Comparison of ENCODE assay signal across 18 mouse cellular contexts in the genomic region with DNA sequence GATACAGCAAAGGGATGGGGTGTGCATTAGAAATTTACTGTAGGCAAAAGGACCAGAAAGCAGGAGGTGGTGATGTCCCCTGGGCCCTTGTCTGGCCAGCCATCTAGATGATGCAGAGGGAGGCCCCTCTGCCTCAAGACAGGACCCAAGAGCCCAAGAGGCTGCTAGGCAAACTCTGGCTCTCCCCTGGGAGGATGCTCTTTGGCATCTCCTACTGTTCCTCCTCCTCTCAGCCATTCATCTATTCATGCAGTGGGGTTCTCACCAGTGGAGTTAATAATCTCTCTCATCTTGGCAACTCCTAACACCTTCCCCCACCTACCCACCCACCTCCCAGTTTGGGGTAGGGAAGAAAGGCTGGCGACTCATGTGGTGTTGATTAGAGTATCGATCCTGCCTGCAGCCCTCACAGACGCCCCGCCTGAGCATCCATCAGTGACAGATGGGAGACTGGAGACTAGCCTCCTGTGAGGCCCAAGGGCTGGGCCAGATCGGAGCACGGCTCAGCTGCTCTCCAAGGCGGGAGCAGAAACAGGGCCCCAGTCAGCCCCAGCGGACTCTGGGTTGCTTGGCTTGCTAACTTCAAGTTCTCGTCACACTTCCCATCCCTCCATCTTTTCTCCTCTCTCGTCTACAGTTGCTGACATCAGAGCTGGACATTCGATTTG.
DNase-seq lines count a peak whose midpoint lies in the region; ATAC-seq lines count a peak whose summit lies in the region.
"Had no signal": no experiment of that assay in that cellular context is flagged by ENCODE, and none has a peak within 500 bp of the region (broad histone marks: within the 10 kb centered on the region; RNA-seq: fewer than 3 reads in every experiment).

No protein-coding gene starts in this region.

- 0 out of 2 replicates have a peak, but pooled peaks cover 4% of the 10 kb centered on the region for H3K4me1 ChIP-seq in embryonic facial prominence, embryonic 13.5 days
- 0 out of 2 replicates have a peak, but pooled peaks cover 6% of the 10 kb centered on the region for H3K4me1 ChIP-seq in embryonic facial prominence, embryonic 10.5 days
- peaks cover 9% of the 10 kb centered on the region for H3K4me1 ChIP-seq in hindbrain, embryonic 12.5 days
- H3K4me1 ChIP-seq in hindbrain, embryonic 14.5 days (replicated peaks; ENCODE audit: control insufficient read depth, insufficient read depth, low read length), result 0 out of 2 replicates have a peak, but pooled peaks cover 3% of the 10 kb centered on the region
- no peaks in the 10 kb centered on the region for H3K4me1 ChIP-seq in neural tube, embryonic 11.5 days (ENCODE audit: control insufficient read depth, insufficient read depth, low read length)
- H3K4me1 ChIP-seq: liver, embryonic 15.5 days; megakaryocyte, embryonic 14.5 days had no signal

- no peaks in the 10 kb centered on the region for H3K27me3 ChIP-seq in embryonic facial prominence, embryonic 13.5 days
- no peaks in the 10 kb centered on the region for H3K27me3 ChIP-seq in embryonic facial prominence, embryonic 10.5 days (replicated peaks; ENCODE audit: low read depth, poor library complexity, severe bottlenecking)
- no peaks in the 10 kb centered on the region for H3K27me3 ChIP-seq in hindbrain, embryonic 12.5 days
- no peaks in the 10 kb centered on the region for H3K27me3 ChIP-seq in hindbrain, embryonic 14.5 days (ENCODE audit: control insufficient read depth, insufficient read depth, low read length)
- H3K27me3 ChIP-seq in neural tube, embryonic 11.5 days (ENCODE audit: control insufficient read depth, insufficient read depth, low read length), result no peaks in the 10 kb centered on the region
- H3K27me3 ChIP-seq: liver, embryonic 15.5 days had no signal

- H3K9ac ChIP-seq in embryonic facial prominence, embryonic 13.5 days, result peak overlapping the region; percentile 27; the same call in 1 of the 2 replicates
- H3K9ac ChIP-seq in hindbrain, embryonic 12.5 days, result no peak overlapping the region
- no peak overlapping the region for H3K9ac ChIP-seq in hindbrain, embryonic 14.5 days
- H3K9ac ChIP-seq in neural tube, embryonic 11.5 days (ENCODE audit: low read length), result no peak overlapping the region
- H3K9ac ChIP-seq: liver, embryonic 15.5 days had no signal

- H3K36me3 ChIP-seq in embryonic facial prominence, embryonic 13.5 days, result no peaks in the 10 kb centered on the region
- no peaks in the 10 kb centered on the region for H3K36me3 ChIP-seq in embryonic facial prominence, embryonic 10.5 days (replicated peaks)
- H3K36me3 ChIP-seq in hindbrain, embryonic 12.5 days, result no peaks in the 10 kb centered on the region
- no peaks in the 10 kb centered on the region for H3K36me3 ChIP-seq in hindbrain, embryonic 14.5 days (replicated peaks; ENCODE audit: control insufficient read depth, insufficient read depth)
- H3K36me3 ChIP-seq in neural tube, embryonic 11.5 days (ENCODE audit: control insufficient read depth, insufficient read depth, low read length), result no peaks in the 10 kb centered on the region
- H3K36me3 ChIP-seq: liver, embryonic 15.5 days had no signal

- H3K4me2 ChIP-seq in embryonic facial prominence, embryonic 13.5 days, result no peak overlapping the region
- no peak overlapping the region for H3K4me2 ChIP-seq in hindbrain, embryonic 12.5 days (replicated peaks)
- H3K4me2 ChIP-seq in hindbrain, embryonic 14.5 days (replicated peaks), result no peak overlapping the region
- H3K4me2 ChIP-seq in neural tube, embryonic 11.5 days (ENCODE audit: low read depth), result no peak overlapping the region
- H3K4me2 ChIP-seq: heart, embryonic 11.5 days; liver, embryonic 15.5 days had no signal

- no peak overlapping the region for H3K27ac ChIP-seq in embryonic facial prominence, embryonic 13.5 days
- no peak overlapping the region for H3K27ac ChIP-seq in embryonic facial prominence, embryonic 10.5 days (replicated peaks)
- peak overlapping the region; percentile 23; the same call in 1 of the 2 replicates for H3K27ac ChIP-seq in hindbrain, embryonic 12.5 days
- no peak overlapping the region for H3K27ac ChIP-seq in hindbrain, embryonic 14.5 days
- H3K27ac ChIP-seq in neural tube, embryonic 11.5 days (ENCODE audit: low read depth, low read length), result no peak overlapping the region
- H3K27ac ChIP-seq: liver, embryonic 15.5 days; stomach, postnatal 0 days had no signal

- 41% methylated on average over 11 of the region's 11 CpGs for WGBS in embryonic facial prominence, embryonic 13.5 days
- WGBS in embryonic facial prominence, embryonic 10.5 days, result 59% methylated on average over 11 of the region's 11 CpGs
- 36% methylated on average over 11 of the region's 11 CpGs for WGBS in hindbrain, embryonic 12.5 days
- WGBS in hindbrain, embryonic 14.5 days, result 34% methylated on average over 11 of the region's 11 CpGs
- WGBS in neural tube, embryonic 11.5 days, result 51% methylated on average over 11 of the region's 11 CpGs

- ATAC-seq in embryonic facial prominence, embryonic 13.5 days (ENCODE audit: insufficient number of reproducible peaks, insufficient read depth, low FRiP score, low TSS enrichment, low read depth), result no peak; the same call in 1 of the 2 replicates
- peak; percentile 40; the same call in 1 of the 2 replicates for ATAC-seq in hindbrain, embryonic 12.5 days (ENCODE audit: low FRiP score)
- ATAC-seq in hindbrain, embryonic 14.5 days (ENCODE audit: low FRiP score), result no peak
- no peak for ATAC-seq in neural tube, embryonic 11.5 days (ENCODE audit: insufficient read depth, low FRiP score, low TSS enrichment)
- ATAC-seq: inflammation-experienced regulatory T-cells, adult 6 months had no signal

- no peak overlapping the region for H3K4me3 ChIP-seq in embryonic facial prominence, embryonic 13.5 days
- H3K4me3 ChIP-seq in embryonic facial prominence, embryonic 10.5 days, result no peak overlapping the region
- no peak overlapping the region for H3K4me3 ChIP-seq in hindbrain, embryonic 12.5 days
- no peak overlapping the region for H3K4me3 ChIP-seq in hindbrain, embryonic 14.5 days (replicated peaks; ENCODE audit: low read length)
- H3K4me3 ChIP-seq in neural tube, embryonic 11.5 days (ENCODE audit: low read depth, low read length), result no peak overlapping the region
- H3K4me3 ChIP-seq: erythroblast, embryonic 14.5 days; liver, embryonic 15.5 days; megakaryocyte, embryonic 14.5 days had no signal

- H3K9me3 ChIP-seq in embryonic facial prominence, embryonic 13.5 days, result no peaks in the 10 kb centered on the region
- no peaks in the 10 kb centered on the region for H3K9me3 ChIP-seq in embryonic facial prominence, embryonic 10.5 days
- no peaks in the 10 kb centered on the region for H3K9me3 ChIP-seq in hindbrain, embryonic 12.5 days (replicated peaks)
- no peaks in the 10 kb centered on the region for H3K9me3 ChIP-seq in hindbrain, embryonic 14.5 days (ENCODE audit: control insufficient read depth, low read length)
- H3K9me3 ChIP-seq in neural tube, embryonic 11.5 days (ENCODE audit: control insufficient read depth, low read length), result no peaks in the 10 kb centered on the region
- H3K9me3 ChIP-seq: liver, embryonic 15.5 days; megakaryocyte, embryonic 14.5 days had no signal

- no peak for DNase-seq in embryonic facial prominence, embryonic 10.5 days (ENCODE audit: low spot score)
- no peak for DNase-seq in hindbrain, embryonic 14.5 days (ENCODE audit: low spot score)
- DNase-seq in neural tube, embryonic 11.5 days (ENCODE audit: low spot score), result peak; percentile 46
- no peak for DNase-seq in neural tube, embryonic 10.5 days (ENCODE audit: extremely low spot score, low spot score)
- peak; percentile 34 for DNase-seq in retina, postnatal 1 day
- DNase-seq in right cerebral cortex, postnatal 14 days, result no peak
- DNase-seq: B cell, adult 2 months; gastrocnemius, postnatal 36 days; heart, postnatal 14 days; lung, postnatal 14 days had no signal

Comparison
In these comparisons a context has a peak if more than half of its experiments do, and no peak if none do; other contexts are left out.
1. DNase-seq: peak in neural tube, embryonic 11.5 days (single experiment) and retina, postnatal 1 day (single experiment); none in embryonic facial prominence, embryonic 10.5 days (single experiment), hindbrain, embryonic 14.5 days (single experiment), neural tube, embryonic 10.5 days (single experiment) and right cerebral cortex, postnatal 14 days (single experiment).